Mouse (Mus musculus) heart, embryonic 15.5 days (tissue): Measurements from ENCODE around the gene Agxt. TPM values are rescaled to one million over a fixed set of nuclear protein-coding genes. Genes with fewer than 3 reads are reported as not detected.

Source experiments
- ATAC-seq: fragments of 200-750 bp; cut with Nextera tagmentation; replicated peaks from 2 replicates; pipeline ENCODE4 v1.8.0; 2017; ENCODE audit warnings: low read depth, moderate TSS enrichment; ENCODE audit not compliant: insufficient number of reproducible peaks, insufficient read depth, low FRiP score
- H3K27ac ChIP-seq: fragments of 300-500 bp; sonication (generic); 2 replicates; pipeline ENCODE4 v1.5.1; 2015; ENCODE audit warnings: mild to moderate bottlenecking, inconsistent platforms
- H3K27me3 ChIP-seq: fragments of 300-500 bp; sonication (generic); 2 replicates; pipeline ENCODE4 v1.6.1; 2015; ENCODE audit warnings: inconsistent platforms
- H3K36me3 ChIP-seq: fragments of 300-500 bp; sonication (generic); 2 replicates; pipeline ENCODE4 v1.6.1; 2015; ENCODE audit warnings: mild to moderate bottlenecking, inconsistent platforms
- H3K4me1 ChIP-seq: fragments of 300-500 bp; sonication (generic); replicated peaks from 2 replicates; pipeline ENCODE4 v1.6.1; 2015; ENCODE audit warnings: inconsistent platforms
- H3K4me2 ChIP-seq: fragments of 300-500 bp; sonication (generic); 2 replicates; pipeline ENCODE4 v1.6.1; 2015; ENCODE audit warnings: inconsistent platforms, mild to moderate bottlenecking, moderate library complexity
- H3K4me3 ChIP-seq: fragments of 300-500 bp; sonication (generic); 2 replicates; pipeline ENCODE4 v1.5.1; 2015; ENCODE audit warnings: mild to moderate bottlenecking, inconsistent platforms
- H3K9ac ChIP-seq: fragments of 300-500 bp; sonication (generic); 2 replicates; pipeline ENCODE4 v1.6.1; 2015; ENCODE audit warnings: mild to moderate bottlenecking, inconsistent platforms
- H3K9me3 ChIP-seq: fragments of 300-500 bp; sonication (generic); replicated peaks from 2 replicates; pipeline ENCODE4 v1.6.1; 2016; ENCODE audit warnings: inconsistent platforms
- WGBS: fragments of 180-500 bp; shearing (Covaris S2); methylation state at CpG from one replicate; pipeline ENCODE4 v1.1.7; 2015; ENCODE audit warnings: mixed read lengths; 5-methylcytosine and 5-hydroxymethylcytosine counted together
- polyA plus RNA-seq: library from polyadenylated mRNA; unstranded; fragments of >200 nt; fragmentation: Nextera tagmentation; extraction: Ambion mirVana; gene quantifications from 2 replicates; pipeline ENCODE4 v1.2.1, GENCODE M21; 2015

The Agxt gene
- 0.14 TPM in 1 of 2 replicates, not detected in the other for polyA plus RNA-seq

DNA sequence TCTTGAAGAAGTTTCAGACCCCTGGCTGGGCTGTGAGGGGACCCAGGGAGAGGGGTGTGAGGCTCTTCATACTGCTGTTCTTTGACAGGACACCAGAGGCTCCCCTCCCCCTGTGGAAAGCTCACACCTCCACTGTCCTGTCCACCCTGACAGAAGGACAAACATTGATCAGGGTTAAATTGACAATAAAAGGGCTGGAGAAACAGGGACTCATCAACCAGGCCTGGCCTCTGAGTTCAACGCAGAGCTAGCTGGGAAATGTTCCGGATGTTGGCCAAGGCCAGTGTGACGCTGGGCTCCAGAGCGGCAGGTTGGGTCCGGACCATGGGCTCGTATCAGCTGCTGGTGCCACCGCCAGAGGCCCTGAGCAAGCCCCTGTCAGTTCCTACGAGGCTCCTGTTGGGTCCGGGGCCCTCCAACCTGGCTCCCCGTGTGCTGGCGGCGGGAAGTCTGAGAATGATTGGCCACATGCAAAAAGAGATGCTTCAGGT, at the start of gene Agxt:
Agxt (plus strand) TSS at position 205 of the 491 bp plus-strand sequence.
- no peak within 1 kb of the TSS for H3K9ac ChIP-seq
- H3K4me2 ChIP-seq = no peak within 1 kb of the TSS
- peaks cover 6% of the 10 kb centered on the region for H3K4me1 ChIP-seq
- H3K4me3 ChIP-seq = no peak within 1 kb of the TSS
- H3K36me3 ChIP-seq = no peaks in the 10 kb centered on the region
- WGBS = 82% methylated on average over 12 of the region's 12 CpGs
- H3K27me3 ChIP-seq = peaks cover 14% of the 10 kb centered on the region
- ATAC-seq = no peak
- no peak within 1 kb of the TSS for H3K27ac ChIP-seq
- no peaks in the 10 kb centered on the region for H3K9me3 ChIP-seq

GRCm38 (mm10) chr1:93092582-93092981, 42.5 kb upstream of the Agxt start:
- Histone ChIP-seq H3K9me3 (no peaks in the 10 kb centered on the region), H3K9ac (no peak overlapping the region), H3K4me2 (no peak overlapping the region), H3K4me1 (no peaks in the 10 kb centered on the region), H3K27ac (no peak overlapping the region), H3K27me3 (0 out of 2 replicates have a peak, but pooled peaks cover 6% of the 10 kb centered on the region), H3K36me3 (no peaks in the 10 kb centered on the region), H3K4me3 (no peak overlapping the region)
- WGBS = 80% methylated on average over 3 of the region's 3 CpGs
- ATAC-seq = no peak

DNA sequence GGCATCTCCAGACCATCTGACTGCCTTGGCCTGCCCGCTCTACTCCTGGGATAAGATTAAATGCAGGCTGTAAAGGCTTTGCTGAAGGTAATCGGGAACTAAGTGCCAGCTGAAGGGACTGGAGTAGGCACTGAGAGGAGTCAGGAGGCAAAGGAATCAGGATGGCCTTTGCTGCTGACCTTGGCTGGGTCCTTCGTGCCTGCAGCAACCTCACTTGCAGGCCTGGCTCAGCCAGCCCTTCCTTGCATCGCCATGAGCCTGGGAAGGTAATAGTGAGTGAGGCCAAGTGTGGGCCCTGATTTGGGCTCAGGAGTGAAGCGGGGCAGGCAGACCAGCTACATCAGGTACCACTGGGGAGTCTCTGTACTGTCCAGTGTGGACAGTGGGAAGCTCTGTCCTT, 36.1 kb upstream of the Agxt start:
- H3K27me3 ChIP-seq = peaks cover 61% of the 10 kb centered on the region
- no peak overlapping the region for H3K4me2 ChIP-seq
- H3K36me3 ChIP-seq = no peaks in the 10 kb centered on the region
- ATAC-seq = no peak
- H3K4me3 ChIP-seq = no peak overlapping the region
- no peak overlapping the region for H3K27ac ChIP-seq
- H3K9me3 ChIP-seq = no peaks in the 10 kb centered on the region
- WGBS = 74% methylated on average over 5 of the region's 5 CpGs
- peaks cover 20% of the 10 kb centered on the region for H3K4me1 ChIP-seq
- no peak overlapping the region for H3K9ac ChIP-seq

GRCm38 (mm10) chr1:93100243-93100575, 34.8 kb upstream of the Agxt start:
- ATAC-seq = no peak
- Histone ChIP-seq H3K4me2 (peak overlapping the region; percentile 92), H3K4me3 (peak overlapping the region; percentile 57), H3K27ac (no peak overlapping the region), H3K27me3 (peaks cover 64% of the 10 kb centered on the region), H3K9ac (peak overlapping the region; percentile 55), H3K36me3 (no peaks in the 10 kb centered on the region), H3K4me1 (peaks cover 20% of the 10 kb centered on the region), H3K9me3 (no peaks in the 10 kb centered on the region)
- 6% methylated on average over 18 of the region's 18 CpGs for WGBS

DNA sequence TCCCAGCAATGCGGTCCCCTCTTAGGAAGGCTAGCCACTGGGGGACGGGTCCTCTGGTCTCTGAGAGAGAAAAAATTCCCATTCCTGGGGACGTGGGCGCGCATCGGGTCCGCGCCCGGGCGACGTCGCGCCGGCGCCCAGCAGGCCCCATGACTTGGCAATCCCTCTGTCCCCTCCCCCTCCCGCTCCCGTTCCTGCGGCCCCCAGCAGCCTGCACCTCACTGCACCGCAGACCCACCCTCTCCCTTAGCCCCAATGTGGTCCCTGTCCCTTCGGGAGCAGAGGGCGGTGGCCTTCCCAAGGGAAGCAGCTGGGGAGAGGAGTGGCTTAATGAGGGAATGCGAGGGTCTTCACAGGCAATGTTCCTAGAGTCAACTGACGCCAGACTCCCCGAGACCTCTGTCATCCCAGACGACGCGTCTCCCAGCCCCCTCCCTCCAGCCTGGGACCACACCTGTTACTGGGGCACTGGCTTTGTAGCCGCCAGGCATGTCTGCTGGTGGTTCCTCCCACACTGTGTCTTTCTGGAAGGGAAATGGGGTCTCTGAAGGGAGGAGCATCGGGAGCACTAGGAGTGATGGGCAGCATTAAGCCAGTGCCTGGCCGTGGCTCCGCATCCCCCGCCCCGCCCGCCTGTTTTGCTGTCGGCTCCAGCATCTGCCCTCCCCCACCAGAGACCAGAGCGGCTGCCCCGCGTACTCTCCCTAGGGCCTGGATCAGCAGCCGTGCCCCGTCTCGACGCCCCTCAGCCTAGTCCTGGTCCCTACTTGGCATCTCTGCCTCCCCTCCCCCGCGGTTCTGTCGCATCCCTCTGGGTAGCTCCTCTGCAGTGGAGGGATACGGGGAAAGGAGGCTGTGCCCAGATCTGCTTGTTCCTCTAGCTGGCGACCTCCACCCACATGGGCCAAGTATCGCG, 34.2 kb upstream of the Agxt start:
- WGBS = under 1% methylated on average over 49 of the region's 49 CpGs
- peaks cover 20% of the 10 kb centered on the region for H3K4me1 ChIP-seq
- no peak; the same call in 1 of the 2 replicates for ATAC-seq

DNA sequence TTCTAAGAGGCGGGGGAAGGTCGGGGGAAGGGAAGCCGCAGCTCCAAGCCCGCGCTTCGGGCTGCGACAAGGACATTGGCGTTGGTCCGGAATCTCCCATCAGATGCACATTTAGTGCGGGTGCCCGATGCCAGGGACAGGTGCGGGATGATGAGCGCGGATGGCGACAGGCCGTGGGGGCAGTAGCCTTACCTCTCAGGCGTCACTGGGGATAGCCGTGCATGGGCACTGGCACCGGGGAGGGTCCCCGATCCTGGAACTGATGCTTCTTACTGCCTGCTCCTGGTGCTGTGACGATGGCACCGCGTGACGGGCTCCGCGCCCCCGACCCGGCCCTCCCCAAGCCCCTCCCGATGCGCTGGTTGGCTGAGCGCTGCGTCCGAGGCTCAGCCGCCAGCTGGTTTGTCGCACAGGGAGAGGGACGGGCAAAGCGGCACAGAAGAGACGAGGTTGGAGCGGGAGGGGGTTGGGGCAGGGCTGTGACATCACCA, 33.4 kb upstream of the Agxt start, which contains the start of gene Kif1a:
Kif1a (minus strand) TSS at position 381 of the 491 bp plus-strand sequence.
- Histone ChIP-seq H3K4me1 (peaks cover 20% of the 10 kb centered on the region), H3K36me3 (no peaks in the 10 kb centered on the region), H3K27me3 (peaks cover 63% of the 10 kb centered on the region), H3K9ac (peak within 1 kb of the TSS; percentile 55), H3K9me3 (no peaks in the 10 kb centered on the region), H3K4me2 (peak within 1 kb of the TSS; percentile 92), H3K4me3 (peak within 1 kb of the TSS; percentile 57), H3K27ac (no peak within 1 kb of the TSS)
- under 1% methylated on average over 39 of the region's 39 CpGs for WGBS
- ATAC-seq = peak; percentile 61

More for the DNA sequence above, 34.2 kb upstream of the Agxt start:
- no peaks in the 10 kb centered on the region for H3K36me3 ChIP-seq
- H3K27ac ChIP-seq = no peak overlapping the region
- no peaks in the 10 kb centered on the region for H3K9me3 ChIP-seq
- peak overlapping the region; percentile 55 for H3K9ac ChIP-seq
- peaks cover 64% of the 10 kb centered on the region for H3K27me3 ChIP-seq
- peak overlapping the region; percentile 57 for H3K4me3 ChIP-seq
- H3K4me2 ChIP-seq = peak overlapping the region; percentile 92

DNA sequence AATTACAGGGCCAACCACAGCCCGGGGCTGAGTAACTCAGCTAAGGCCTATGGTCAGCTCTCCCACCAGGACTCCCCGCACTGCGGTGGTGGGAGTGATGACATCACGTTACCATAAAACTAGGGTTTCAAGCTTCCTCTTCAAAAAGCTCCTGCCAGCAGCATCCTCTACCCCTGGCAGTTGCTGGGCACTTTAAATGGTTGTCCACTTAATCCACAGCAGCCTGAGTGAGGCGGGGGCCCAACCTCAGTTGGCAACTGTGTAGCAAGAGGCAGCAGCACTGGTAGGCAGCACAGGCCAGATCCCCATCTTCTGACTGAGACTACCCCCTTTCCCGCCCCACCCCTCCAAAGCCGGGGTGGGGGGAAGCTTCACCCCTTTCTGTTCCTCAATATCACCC, 32.3 kb upstream of the Agxt start:
- peaks cover 57% of the 10 kb centered on the region for H3K27me3 ChIP-seq
- H3K4me1 ChIP-seq = peaks cover 20% of the 10 kb centered on the region
- no peak overlapping the region for H3K4me2 ChIP-seq
- no peak for ATAC-seq
- 61% methylated on average over 7 of the region's 7 CpGs for WGBS
- H3K9me3 ChIP-seq = no peaks in the 10 kb centered on the region
- no peak overlapping the region for H3K9ac ChIP-seq
- H3K27ac ChIP-seq = no peak overlapping the region
- no peaks in the 10 kb centered on the region for H3K36me3 ChIP-seq
- no peak overlapping the region for H3K4me3 ChIP-seq

- Histone ChIP-seq H3K4me3 (peak overlapping the region; percentile 37), H3K9me3 (no peaks in the 10 kb centered on the region), H3K36me3 (no peaks in the 10 kb centered on the region), H3K27ac (no peak overlapping the region), H3K4me1 (peaks cover 6% of the 10 kb centered on the region), H3K4me2 (peak overlapping the region; percentile 63), H3K27me3 (peaks cover 13% of the 10 kb centered on the region; the same call in 1 of the 2 replicates), H3K9ac (no peak overlapping the region)
- 27% methylated on average over 21 of the region's 21 CpGs for WGBS
- ATAC-seq = peak; percentile 88
Observed at GRCm38 (mm10) chr1:93114713-93115463, 20.2 kb upstream of the Agxt start.

DNA sequence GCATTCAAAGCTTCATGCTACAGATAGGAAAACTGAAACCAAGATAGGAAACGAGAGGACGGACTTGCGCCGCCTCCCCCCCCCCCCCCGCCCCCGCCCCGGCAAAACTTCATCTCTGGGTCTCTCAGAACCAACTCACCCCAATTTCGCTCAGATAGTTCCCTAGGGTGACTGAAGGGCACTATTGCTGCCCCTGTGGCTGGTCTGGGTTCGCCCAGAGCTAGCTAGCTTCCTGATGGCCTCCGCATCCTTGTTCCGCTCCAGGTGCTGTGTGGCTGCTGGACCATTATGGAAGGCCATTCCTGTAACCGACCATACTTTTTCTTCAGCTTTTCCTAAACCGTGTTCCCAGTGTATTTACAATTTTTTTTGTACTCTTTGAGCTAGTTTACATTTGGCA, 19.6 kb upstream of the Agxt start:
- no peaks in the 10 kb centered on the region for H3K36me3 ChIP-seq
- no peak overlapping the region for H3K27ac ChIP-seq
- no peak for ATAC-seq
- H3K4me2 ChIP-seq = peak overlapping the region; percentile 63
- WGBS = 29% methylated on average over 12 of the region's 13 CpGs
- peaks cover 6% of the 10 kb centered on the region for H3K4me1 ChIP-seq
- peak overlapping the region; percentile 37 for H3K4me3 ChIP-seq
- no peak overlapping the region for H3K9ac ChIP-seq
- no peaks in the 10 kb centered on the region for H3K9me3 ChIP-seq
- peaks cover 13% of the 10 kb centered on the region; the same call in 1 of the 2 replicates for H3K27me3 ChIP-seq

DNA sequence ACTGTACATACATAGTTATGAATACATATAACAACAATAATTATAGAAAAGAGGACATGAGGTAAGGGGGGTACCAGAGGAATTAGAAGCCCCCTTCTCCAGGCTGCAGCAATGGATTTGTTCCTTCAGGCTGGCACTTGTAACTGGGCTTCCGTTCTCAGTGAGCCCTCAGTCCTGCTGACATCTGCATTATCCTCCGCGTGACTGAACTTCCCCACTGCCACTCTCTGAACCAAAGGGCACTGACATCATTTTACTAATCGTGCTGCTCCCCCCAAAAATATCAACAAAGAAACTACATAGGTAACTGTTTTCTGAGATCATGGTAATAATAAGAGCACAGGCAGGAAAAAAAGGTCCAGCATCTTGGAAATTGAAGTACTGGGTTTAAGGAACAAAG, 16.2 kb upstream of the Agxt start:
- Histone ChIP-seq H3K27me3 (peaks cover 11% of the 10 kb centered on the region; the same call in 1 of the 2 replicates), H3K4me2 (no peak overlapping the region), H3K27ac (no peak overlapping the region), H3K4me3 (no peak overlapping the region), H3K36me3 (no peaks in the 10 kb centered on the region), H3K4me1 (peaks cover 6% of the 10 kb centered on the region), H3K9ac (no peak overlapping the region), H3K9me3 (no peaks in the 10 kb centered on the region)
- WGBS = 42% methylated on average over 4 of the region's 4 CpGs
- no peak for ATAC-seq
